Mouse (Mus musculus): ENCODE results near the gene Serpina1b.
A peak's percentile ranks its signal among the peaks of the same experiment; 100 is the strongest.
"Not testable (repeated sequence)": the region's sequence is repeated elsewhere in the genome, so short reads cannot be mapped to it uniquely, and the experiment has no call there.

Gene Serpina1b

DNA sequence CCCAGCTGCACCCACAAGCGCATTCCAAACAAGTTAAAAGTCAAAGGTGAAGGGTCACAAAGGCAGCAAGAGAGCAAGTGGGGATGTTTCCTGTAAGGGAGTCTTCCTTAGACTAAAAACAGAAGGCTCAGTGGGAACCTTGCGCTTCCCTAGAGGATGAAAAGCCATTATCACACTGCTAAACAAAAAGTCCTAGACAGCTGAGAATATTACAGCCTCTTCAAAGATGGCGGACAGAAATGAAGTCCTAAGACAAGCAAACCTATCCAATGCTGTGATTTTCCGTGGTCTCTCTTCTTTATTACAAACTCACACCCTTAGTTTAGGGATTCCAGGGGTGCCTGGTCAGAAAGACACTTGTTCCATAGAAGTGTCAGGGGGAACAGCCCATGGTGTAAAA, at the start of gene Serpina1b:
Gene Serpina1b (minus strand): TSS at position 101 of the 400 bp plus-strand sequence.
- not testable (repeated sequence) for DNase-seq

DNA sequence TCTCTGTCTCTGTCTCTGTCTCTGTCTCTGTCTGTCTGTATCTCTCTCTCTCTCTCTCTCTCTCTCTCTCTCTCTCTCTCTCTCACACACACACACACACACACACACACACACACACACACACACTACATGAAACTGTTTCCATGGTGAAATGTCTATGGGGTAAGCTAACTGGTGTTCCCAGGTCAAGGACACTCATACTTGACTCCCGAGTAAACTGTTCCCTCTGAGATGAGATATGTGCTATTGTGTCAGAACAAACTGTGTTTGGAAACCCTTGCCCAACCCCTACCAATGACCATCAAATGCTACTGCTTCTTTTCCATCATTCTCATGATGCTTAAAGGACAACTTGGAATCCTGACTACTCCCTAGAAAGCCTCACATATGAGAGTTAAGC, 36.7 kb upstream of the Serpina1b start:
- not testable (repeated sequence) for DNase-seq

GRCm38 (mm10) chr12:103863101-103863974, 33.2 kb upstream of the Serpina1b start, which contains the start of gene Serpina1a:
TSS of gene Serpina1a (minus strand) at chr12:103863562.
- not testable (repeated sequence) for DNase-seq

GRCm38 (mm10) chr12:103860976-103861375, 30.8 kb upstream of the Serpina1b start:
- no peak for DNase-seq

DNA sequence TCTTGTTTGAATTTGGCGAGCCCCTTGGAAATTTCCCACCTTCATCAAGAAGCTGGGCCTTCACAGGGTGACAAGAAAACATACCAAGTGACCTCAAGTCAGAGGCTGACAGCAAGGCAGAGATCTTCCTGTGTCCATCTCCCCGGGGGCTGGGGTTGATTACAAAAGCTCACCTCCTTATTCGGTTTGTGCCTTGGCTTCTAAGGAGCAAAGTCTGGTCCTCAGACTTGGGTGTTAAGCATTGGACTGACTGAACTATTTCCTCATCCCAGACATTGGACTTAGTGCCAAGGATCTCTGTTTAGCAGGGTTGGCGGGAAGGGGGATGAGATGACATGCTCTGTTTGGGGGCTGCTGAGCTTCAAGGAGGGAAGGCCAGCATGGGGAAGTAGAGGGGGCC, 30.4 kb upstream of the Serpina1b start:
- DNase-seq = not testable (repeated sequence)

DNA sequence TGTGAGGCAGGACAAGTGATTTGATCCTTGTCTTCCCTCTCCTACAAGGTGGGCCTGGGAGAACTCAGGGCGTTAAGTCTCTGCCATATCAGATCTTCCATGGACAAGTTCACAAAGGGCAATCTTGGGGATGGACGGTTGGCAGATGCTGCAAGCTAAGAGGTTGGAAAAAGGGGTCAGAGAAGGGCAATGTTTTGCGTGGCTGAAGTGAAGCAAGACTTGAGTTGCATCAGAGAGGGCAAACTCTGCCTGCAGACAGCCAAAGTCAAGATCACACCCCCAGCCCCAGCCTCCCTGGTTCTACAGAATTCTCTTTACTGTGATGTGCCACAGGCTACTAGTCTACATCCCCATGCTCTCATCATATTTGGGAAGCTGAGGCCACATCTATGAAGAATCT, 29.4 kb upstream of the Serpina1b start:
- DNase-seq = not testable (repeated sequence)

DNA sequence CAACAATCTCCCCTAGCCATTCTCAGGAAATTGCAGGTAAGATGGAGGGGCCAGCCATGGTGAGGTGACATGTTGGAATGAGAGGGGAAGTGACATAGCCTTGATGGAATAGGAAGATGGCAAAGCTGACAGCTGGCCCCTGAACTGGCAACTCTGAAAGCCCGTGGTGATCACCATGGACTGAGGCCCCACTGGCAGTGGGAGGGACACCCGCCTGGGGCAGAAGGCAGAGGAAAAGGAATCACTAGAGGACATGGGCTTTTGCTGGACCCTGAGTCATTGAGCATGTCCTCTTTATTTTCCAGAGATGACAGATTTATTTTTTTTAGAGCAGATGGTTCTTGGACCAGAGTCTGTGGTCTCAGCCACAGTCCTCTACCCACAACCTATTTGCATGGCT, 22.9 kb upstream of the Serpina1b start:
- DNase-seq = not testable (repeated sequence)

- DNase-seq = not testable (repeated sequence)
Measured at GRCm38 (mm10) chr12:103827661-103828372, 2.4 kb downstream of the Serpina1b start.

- peak; percentile 5 for DNase-seq
Measured at GRCm38 (mm10) chr12:103823826-103824225, 6.3 kb downstream of the Serpina1b start.

- DNase-seq = not testable (repeated sequence)
Measured at GRCm38 (mm10) chr12:103773246-103773851, 56.8 kb downstream of the Serpina1b start, which contains the start of gene Serpina1d. TSS of gene Serpina1d (minus strand) at chr12:103773592.

- not testable (repeated sequence) for DNase-seq
Measured at GRCm38 (mm10) chr12:103770597-103770996, 59.6 kb downstream of the Serpina1b start.

DNA sequence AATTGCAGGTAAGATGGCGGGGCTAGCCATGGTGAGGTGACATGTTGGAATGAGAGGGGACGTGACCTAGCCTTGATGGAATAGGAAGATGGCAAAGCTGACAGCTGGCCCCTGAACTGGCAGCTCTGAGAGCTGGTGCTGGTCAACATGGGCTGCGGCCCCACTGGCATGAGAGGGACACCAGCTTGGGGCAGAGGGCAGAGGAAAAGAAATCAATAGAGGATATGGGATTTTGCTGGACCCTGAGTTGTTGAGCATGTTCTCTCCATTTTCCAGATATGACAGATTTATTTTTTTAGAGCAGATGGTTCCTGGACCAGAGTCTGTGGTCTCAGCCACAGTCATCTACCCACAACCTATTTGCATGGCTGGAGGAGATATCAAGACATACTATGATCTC, 67.1 kb downstream of the Serpina1b start:
- DNase-seq = not testable (repeated sequence)

DNA sequence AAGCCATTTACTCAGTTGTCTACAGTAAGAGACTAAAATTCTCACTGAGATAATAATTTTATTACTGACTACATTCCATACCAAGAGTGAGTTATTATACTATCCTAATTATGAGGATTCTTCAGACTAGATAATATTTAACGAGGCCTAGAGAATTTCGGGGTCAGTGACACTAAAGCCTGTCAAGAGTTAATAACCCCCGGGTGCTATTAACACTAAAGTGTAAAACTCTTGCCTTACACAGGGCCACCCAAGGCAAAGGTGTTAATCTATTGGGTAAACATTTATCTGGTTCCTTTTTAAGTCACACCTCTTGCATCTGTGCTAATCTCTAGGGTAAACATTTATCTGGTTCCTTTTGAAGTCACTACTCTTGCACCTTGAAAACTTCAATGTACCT, 69.9 kb downstream of the Serpina1b start:
- DNase-seq = not testable (repeated sequence)

- DNase-seq = not testable (repeated sequence)
Measured at GRCm38 (mm10) chr12:103745957-103746356, 84.2 kb downstream of the Serpina1b start.

DNA sequence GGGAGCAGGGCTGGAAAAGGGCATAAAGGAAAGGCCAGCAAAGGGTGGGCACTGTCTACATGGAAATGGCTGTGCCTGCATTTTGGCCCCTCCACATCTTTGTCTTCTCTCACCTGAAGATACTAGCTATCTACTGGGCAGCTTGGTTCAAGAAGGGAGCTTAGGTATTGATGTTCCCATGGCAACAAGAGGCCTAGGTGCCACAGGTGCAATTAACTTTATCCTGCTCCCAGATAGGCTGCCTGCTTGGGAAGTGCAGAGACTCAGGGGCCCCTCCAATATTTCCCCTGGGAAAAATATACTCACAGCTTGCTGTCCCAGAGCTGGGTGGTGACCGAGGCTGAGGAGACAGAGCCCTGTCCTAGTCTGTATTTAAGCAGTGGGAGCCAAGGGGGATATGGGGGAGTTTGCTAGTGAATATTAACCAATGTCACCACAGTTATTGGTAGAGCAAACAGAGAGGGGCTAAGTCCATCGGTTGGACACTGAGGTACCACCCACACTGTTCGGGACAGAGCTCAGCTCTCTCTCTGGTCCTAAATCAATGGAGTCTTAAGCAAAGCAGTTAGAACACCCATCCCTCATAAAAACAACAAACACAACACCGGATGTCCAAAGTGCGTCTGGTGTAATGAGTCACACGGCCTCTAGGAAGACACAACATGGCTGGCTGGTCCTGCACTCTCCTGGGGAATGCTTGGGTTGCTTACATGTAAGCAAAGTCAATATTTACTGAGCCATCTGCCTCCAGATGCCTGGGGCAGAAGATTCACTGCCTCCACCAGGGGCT, 92.2 kb downstream of the Serpina1b start:
- not testable (repeated sequence) for DNase-seq

- peak; percentile 4 for DNase-seq
Measured at GRCm38 (mm10) chr12:103735566-103735965, 94.6 kb downstream of the Serpina1b start.

DNA sequence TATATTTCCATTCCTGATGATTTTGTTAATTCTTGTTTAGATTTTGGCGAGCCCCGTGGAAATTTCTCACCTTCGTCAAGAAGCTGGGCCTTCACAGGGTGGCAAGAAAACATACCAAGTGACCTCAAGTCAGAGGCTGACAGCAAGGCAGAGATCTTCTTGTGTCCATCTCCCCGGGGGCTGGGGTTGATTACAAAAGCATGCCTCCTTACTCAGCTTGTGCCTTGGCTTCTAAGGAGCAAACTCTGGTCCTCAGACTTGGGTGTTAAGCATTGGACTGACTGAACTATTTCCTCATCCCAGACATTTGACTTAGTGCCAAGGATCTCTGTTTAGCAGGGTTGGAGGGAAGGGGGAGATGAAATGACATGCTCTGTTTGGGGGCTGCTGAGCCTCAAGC, 95.1 kb downstream of the Serpina1b start:
- not testable (repeated sequence) for DNase-seq

GRCm38 (mm10) chr12:103711537-103711936, 118.6 kb downstream of the Serpina1b start:
- DNase-seq = peak; percentile 23

- DNase-seq = no peak
Measured at GRCm38 (mm10) chr12:103710405-103710804, 119.8 kb downstream of the Serpina1b start.

DNA sequence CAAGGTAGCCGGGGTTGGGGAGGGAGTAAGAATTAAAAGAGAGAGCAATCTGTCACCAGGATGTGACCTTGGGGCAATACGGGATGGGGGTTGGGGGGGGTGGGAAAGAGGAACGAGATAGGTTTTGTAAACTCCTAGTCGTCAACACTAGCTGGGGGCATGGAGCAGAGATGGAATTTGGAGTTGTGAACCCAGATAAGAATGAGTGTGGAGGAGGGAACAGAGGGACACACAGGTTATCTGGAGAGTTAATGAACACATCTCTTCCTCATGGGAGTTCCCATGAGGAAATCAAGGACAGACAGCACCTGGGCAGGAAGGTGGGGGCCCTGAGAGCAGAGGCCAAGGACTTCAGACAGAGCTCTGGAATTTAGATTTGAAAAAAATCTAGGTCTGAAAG, 124.1 kb downstream of the Serpina1b start:
- DNase-seq = no peak

- no peak for DNase-seq
Measured at GRCm38 (mm10) chr12:103705547-103705946, 124.6 kb downstream of the Serpina1b start.

- no peak for DNase-seq
Measured at GRCm38 (mm10) chr12:103700144-103700750, 129.9 kb downstream of the Serpina1b start.
